Mouse (Mus musculus) lung, postnatal 0 days (tissue): ENCODE measurements around the gene Eif3c. TPM values are rescaled to one million over a fixed set of nuclear protein-coding genes. Genes with fewer than 3 reads are reported as not detected.

Experiments used
- ATAC-seq: fragments of 200-750 bp; cut with Nextera tagmentation; 2 replicates; pipeline ENCODE4 v1.8.0; 2017; ENCODE audit warnings: moderate library complexity
- DNase-seq: peaks from one replicate; pipeline ENCODE4 v3.0.0-alpha.2; 2016; ENCODE audit warnings: low spot score
- H3K27ac ChIP-seq: fragments of 300-500 bp; sonication (generic); 2 replicates; pipeline ENCODE4 v1.5.1; 2014; ENCODE audit warnings: antibody characterized with exemption, mild to moderate bottlenecking, low read length, mixed read lengths
- H3K27me3 ChIP-seq: fragments of 300-500 bp; sonication (generic); replicated peaks from 2 replicates; pipeline ENCODE4 v1.6.1; 2014; ENCODE audit warnings: low read length, mixed read lengths; ENCODE audit not compliant: insufficient read depth
- H3K36me3 ChIP-seq: fragments of 300-500 bp; sonication (generic); 2 replicates; pipeline ENCODE4 v1.6.1; 2014; ENCODE audit warnings: low read length, mixed read lengths; ENCODE audit not compliant: insufficient read depth
- H3K4me1 ChIP-seq: fragments of 300-500 bp; sonication (generic); 2 replicates; pipeline ENCODE4 v1.6.1; 2014; ENCODE audit warnings: antibody characterized with exemption, low read depth, low read length, mixed read lengths; ENCODE audit not compliant: insufficient read depth
- H3K4me2 ChIP-seq: fragments of 300-500 bp; sonication (generic); replicated peaks from 2 replicates; pipeline ENCODE4 v1.6.1; 2014; ENCODE audit warnings: low read depth, mild to moderate bottlenecking, low read length, moderate library complexity, mixed read lengths
- H3K4me3 ChIP-seq: fragments of 300-500 bp; sonication (generic); 2 replicates; pipeline ENCODE4 v1.5.1; 2014; ENCODE audit warnings: low read depth, low read length
- H3K9ac ChIP-seq: fragments of 300-500 bp; sonication (generic); replicated peaks from 2 replicates; pipeline ENCODE4 v1.6.1; 2014; ENCODE audit warnings: low read depth, mild to moderate bottlenecking
- H3K9me3 ChIP-seq: fragments of 300-500 bp; sonication (generic); 2 replicates; pipeline ENCODE4 v1.6.1; 2016; ENCODE audit warnings: low read length, mixed read lengths
- CTCF ChIP-seq: IDR thresholded peaks from 2 replicates; pipeline ENCODE4 v1.5.1; 2016; ENCODE audit warnings: antibody characterized with exemption, mild to moderate bottlenecking
- EP300 ChIP-seq: IDR thresholded peaks from 2 replicates; pipeline ENCODE4 v1.6.1; 2016; ENCODE audit warnings: antibody characterized with exemption, mild to moderate bottlenecking, control low read depth
- WGBS: fragments of 180-500 bp; shearing (Covaris S2); extraction: QIAGEN DNeasy Blood & Tissue Kit; methylation state at CpG from one replicate; pipeline ENCODE4 v1.1.7; 2014; 5-methylcytosine and 5-hydroxymethylcytosine counted together
- polyA plus RNA-seq: library from polyadenylated mRNA; unstranded; fragments of >200 nt; fragmentation: Nextera tagmentation; extraction: Ambion mirVana; gene quantifications from 2 replicates; pipeline ENCODE4 v1.2.1, GENCODE M21; 2015

The Eif3c gene
- polyA plus RNA-seq, 1 experiment from 2014 or later, result 141 TPM

DNA sequence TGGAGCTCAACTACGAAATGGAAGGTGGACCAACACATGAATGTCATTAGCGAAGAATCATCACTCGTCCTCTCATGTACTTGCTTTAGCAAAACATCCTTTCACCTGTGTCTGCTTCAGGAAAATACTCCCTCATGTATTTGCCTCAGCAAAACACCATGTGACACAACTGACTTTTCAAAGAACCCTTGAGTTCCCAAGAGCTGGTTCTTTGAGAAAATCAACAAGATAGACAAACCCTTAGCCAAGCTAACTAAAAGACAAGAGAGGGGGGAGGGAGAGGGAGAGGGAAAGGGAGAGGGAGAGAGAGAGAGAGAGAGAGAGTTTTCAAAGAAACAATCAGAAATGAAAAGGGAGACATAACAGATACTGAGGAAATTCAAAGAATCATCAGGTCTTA is 42.9 kb downstream of the Eif3c start:
- H3K4me2 ChIP-seq, result no peak overlapping the region
- H3K9ac ChIP-seq, result no peak overlapping the region
- peak; percentile 43; the same call in 1 of the 2 replicates for ATAC-seq
- no peaks in the 10 kb centered on the region for H3K36me3 ChIP-seq
- no peak overlapping the region for H3K27ac ChIP-seq
- H3K27me3 ChIP-seq, result no peaks in the 10 kb centered on the region
- H3K4me3 ChIP-seq, result no peak overlapping the region
- TF ChIP-seq EP300 (no peak), CTCF (no peak)
- 53% methylated on average over 3 of the region's 3 CpGs for WGBS
- DNase-seq, result no peak
- H3K9me3 ChIP-seq, result no peaks in the 10 kb centered on the region
- H3K4me1 ChIP-seq, result no peaks in the 10 kb centered on the region

DNA sequence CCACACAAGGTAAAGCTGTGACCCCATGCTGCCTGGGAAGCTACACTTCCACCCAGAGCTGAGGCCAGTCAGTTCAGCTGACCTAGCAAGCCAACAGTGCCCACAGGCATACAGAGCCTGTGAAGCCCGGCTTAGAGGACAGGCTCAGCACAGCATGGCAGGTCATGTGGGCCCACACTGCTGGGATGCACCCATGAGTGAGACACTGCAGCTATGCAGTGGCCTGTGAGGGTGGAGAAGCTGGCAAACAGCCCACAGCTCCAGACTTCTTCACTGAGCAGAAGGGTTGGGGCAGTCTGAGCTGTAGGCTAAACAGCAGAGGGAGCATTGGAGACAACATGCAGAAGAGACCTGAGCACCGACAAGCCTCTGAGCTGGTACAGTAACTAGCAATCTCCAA is 46.7 kb downstream of the Eif3c start:
- Histone ChIP-seq H3K27me3 (no peaks in the 10 kb centered on the region), H3K36me3 (no peaks in the 10 kb centered on the region), H3K9me3 (no peaks in the 10 kb centered on the region), H3K4me2 (no peak overlapping the region), H3K27ac (peak overlapping the region; percentile 34; the same call in 1 of the 2 replicates), H3K4me3 (no peak overlapping the region), H3K9ac (no peak overlapping the region), H3K4me1 (no peaks in the 10 kb centered on the region)
- ATAC-seq (peak; percentile 65), DNase-seq (peak; percentile 35)
- 41% methylated on average over 2 of the region's 2 CpGs for WGBS
- TF ChIP-seq CTCF (peak; percentile 41), EP300 (no peak)

DNA sequence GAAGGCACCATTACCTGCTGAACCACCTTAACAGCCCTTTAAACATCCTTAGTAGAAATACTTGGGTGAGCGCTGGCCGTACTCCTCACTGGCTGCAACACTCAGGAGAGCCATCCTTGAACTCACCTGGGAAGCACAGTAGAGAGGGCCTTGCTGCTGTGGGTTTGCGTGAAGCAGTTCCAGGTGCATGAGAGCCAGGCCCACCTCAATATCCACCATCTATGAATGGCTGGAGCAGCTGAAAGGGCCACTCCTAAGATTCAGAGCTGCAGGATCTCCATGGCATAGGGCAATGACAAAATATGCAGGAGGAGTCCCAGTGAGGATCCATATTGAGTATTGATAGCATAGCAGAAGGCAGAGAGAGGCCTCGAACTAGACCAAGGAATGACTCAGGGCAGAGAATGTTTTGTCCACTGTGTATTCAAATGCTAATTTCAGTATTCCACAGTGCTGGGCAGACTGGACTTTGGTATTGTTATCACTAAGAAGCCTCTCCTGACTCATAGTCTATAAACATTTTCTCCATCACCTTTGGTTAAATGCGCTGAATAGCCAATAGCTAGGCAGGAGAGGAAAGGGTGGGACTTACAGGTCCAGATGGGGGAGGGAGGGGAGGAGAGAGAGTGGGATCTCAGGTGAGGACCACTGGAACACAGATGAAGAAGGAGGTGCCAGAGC is 47.8 kb downstream of the Eif3c start:
- Histone ChIP-seq H3K27ac (no peak overlapping the region), H3K36me3 (no peaks in the 10 kb centered on the region), H3K9ac (no peak overlapping the region), H3K4me3 (no peak overlapping the region), H3K27me3 (no peaks in the 10 kb centered on the region), H3K4me1 (no peaks in the 10 kb centered on the region), H3K9me3 (no peaks in the 10 kb centered on the region), H3K4me2 (no peak overlapping the region)
- ATAC-seq, result no peak
- no peak for DNase-seq
- 79% methylated on average over 5 of the region's 5 CpGs for WGBS
- TF ChIP-seq EP300 (no peak), CTCF (no peak)

DNA sequence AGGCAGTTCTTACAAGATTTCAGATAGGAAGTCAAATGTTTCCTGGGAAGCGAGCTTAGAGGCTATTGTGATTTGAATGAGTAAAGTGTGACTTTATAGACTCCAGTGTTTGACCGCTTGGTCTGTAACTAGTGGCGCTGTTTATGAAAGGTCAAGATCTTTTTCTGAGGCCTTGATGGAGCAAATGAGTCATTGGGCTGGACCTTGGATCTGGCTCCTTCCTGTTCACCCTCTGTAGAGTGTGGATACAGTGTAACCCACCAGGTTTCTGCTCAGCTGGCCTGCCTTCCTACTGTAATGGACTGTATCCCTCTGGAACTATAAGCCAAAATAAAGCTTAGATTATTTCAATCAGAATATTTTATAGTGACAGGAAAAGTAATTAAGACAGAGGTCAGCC is 54.9 kb downstream of the Eif3c start:
- H3K4me2 ChIP-seq, result no peak overlapping the region
- ATAC-seq (no peak; the same call in 1 of the 2 replicates), DNase-seq (no peak)
- 55% methylated on average over 3 of the region's 3 CpGs for WGBS
- H3K9ac ChIP-seq, result no peak overlapping the region
- no peaks in the 10 kb centered on the region for H3K36me3 ChIP-seq
- H3K27me3 ChIP-seq, result no peaks in the 10 kb centered on the region
- H3K4me1 ChIP-seq, result no peaks in the 10 kb centered on the region
- H3K27ac ChIP-seq, result no peak overlapping the region
- H3K4me3 ChIP-seq, result no peak overlapping the region
- no peaks in the 10 kb centered on the region for H3K9me3 ChIP-seq
- TF ChIP-seq CTCF, result no peak
- TF ChIP-seq EP300, result no peak

DNA sequence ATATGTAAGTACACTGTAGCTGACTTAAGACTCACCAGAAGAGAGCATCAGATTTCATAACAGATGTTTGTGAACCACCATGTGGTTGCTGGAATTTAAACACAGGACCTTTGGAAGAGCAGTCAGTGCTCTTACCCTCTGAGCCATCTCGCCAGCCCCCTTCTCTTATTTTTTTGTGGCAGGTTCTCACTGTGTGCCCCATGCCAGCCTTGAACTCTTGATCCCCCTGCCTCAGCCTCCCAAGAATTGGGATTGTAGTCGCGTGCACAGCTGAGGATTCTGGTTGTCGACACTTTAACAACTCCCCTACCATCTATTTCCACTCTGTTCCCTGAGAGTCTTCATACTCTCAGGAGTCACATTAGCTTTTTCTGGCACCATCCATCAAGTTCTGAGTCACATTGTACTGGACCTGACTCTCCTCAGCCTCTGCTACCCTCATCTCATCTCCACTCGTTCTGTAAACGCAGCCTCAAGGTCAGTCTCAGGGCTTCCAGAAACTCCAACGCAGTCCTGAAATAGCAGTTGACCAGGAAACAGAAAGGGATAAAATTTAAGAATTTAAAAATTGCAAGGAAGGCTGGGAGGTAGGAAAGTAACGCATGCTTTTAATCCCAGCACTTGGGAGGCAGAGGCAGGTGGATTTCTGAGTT is 59.0 kb downstream of the Eif3c start:
- no peak for DNase-seq
- 66% methylated on average over 8 of the region's 8 CpGs for WGBS

DNA sequence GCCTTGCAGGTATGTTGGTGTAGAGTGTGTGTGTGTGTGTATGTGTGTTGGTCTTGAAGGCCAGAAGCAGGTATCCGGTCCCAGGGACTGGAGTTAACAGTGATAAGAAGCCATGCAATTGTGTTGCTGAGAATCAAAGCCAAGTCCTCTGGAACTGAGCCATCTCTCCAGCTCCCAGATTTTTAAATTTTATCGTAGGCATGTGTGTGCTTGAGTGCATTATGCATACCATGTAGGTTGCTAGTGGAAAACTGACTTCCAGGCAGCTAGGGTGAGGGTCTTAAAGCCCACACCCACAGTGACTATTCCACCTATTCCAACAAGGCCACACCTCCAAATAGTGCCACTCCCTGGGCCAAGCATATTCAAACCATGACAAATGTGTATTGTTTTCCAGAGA is 61.3 kb downstream of the Eif3c start:
- Histone ChIP-seq H3K9ac (no peak overlapping the region), H3K27me3 (no peaks in the 10 kb centered on the region), H3K4me2 (no peak overlapping the region), H3K4me3 (no peak overlapping the region), H3K27ac (no peak overlapping the region), H3K36me3 (peaks cover 11% of the 10 kb centered on the region), H3K4me1 (0 out of 2 replicates have a peak, but pooled peaks cover 3% of the 10 kb centered on the region), H3K9me3 (no peaks in the 10 kb centered on the region)
- DNase-seq (no peak), ATAC-seq (no peak)
- WGBS, result 48% methylated on average over 2 of the region's 2 CpGs
- TF ChIP-seq EP300 (no peak), CTCF (no peak)

More for the DNA sequence above, 59.0 kb downstream of the Eif3c start:
- Histone ChIP-seq H3K4me3 (no peak overlapping the region), H3K27ac (no peak overlapping the region), H3K36me3 (no peaks in the 10 kb centered on the region), H3K9ac (no peak overlapping the region), H3K4me1 (0 out of 2 replicates have a peak, but pooled peaks cover 3% of the 10 kb centered on the region), H3K27me3 (no peaks in the 10 kb centered on the region), H3K9me3 (no peaks in the 10 kb centered on the region), H3K4me2 (no peak overlapping the region)
- TF ChIP-seq EP300, result no peak
- no peak for TF ChIP-seq CTCF
- ATAC-seq, result no peak
